Mouse (Mus musculus) left cerebral cortex, adult 2 months (tissue): ENCODE data around the gene Acaa1a. TPM values are rescaled to one million over a fixed set of nuclear protein-coding genes. Genes with fewer than 3 reads are reported as not detected.

ENCODE experiments used
- DNase-seq, 2 experiments: peaks; one replicate each; pipeline ENCODE4 v3.0.0; 2021 to 2022; ENCODE audit warnings: low spot score in 2 of 2, mixed read lengths in 1 of 2; ENCODE audit errors: extremely low spot score in 1 of 2
- H3K27ac ChIP-seq: fragments of 200-600 bp; 2 replicates; pipeline ENCODE4 v1.8.1; 2022
- H3K4me3 ChIP-seq: fragments of 200-600 bp; 2 replicates; pipeline ENCODE4 v1.8.1; 2022
- CTCF ChIP-seq: fragments of 200-600 bp; IDR thresholded peaks from 2 replicates; pipeline ENCODE4 v1.8.1; 2022; ENCODE audit warnings: antibody characterized with exemption, mild to moderate bottlenecking, moderate library complexity
- intact Hi-C: fragments of 180-260 bp; cut with DNase I; formaldehyde crosslinking; loops from one replicate; pipeline ENCODE4 v1.15.1; 2025
- total RNA-seq, 2 experiments: library from RNA; stranded (reverse); gene quantifications; 2 replicates each; pipeline ENCODE4 v1.2.3; 2021

The Acaa1a gene
- total RNA-seq, 2 experiments from 2014 or later = 69.9 to 73.6 TPM

DNA sequence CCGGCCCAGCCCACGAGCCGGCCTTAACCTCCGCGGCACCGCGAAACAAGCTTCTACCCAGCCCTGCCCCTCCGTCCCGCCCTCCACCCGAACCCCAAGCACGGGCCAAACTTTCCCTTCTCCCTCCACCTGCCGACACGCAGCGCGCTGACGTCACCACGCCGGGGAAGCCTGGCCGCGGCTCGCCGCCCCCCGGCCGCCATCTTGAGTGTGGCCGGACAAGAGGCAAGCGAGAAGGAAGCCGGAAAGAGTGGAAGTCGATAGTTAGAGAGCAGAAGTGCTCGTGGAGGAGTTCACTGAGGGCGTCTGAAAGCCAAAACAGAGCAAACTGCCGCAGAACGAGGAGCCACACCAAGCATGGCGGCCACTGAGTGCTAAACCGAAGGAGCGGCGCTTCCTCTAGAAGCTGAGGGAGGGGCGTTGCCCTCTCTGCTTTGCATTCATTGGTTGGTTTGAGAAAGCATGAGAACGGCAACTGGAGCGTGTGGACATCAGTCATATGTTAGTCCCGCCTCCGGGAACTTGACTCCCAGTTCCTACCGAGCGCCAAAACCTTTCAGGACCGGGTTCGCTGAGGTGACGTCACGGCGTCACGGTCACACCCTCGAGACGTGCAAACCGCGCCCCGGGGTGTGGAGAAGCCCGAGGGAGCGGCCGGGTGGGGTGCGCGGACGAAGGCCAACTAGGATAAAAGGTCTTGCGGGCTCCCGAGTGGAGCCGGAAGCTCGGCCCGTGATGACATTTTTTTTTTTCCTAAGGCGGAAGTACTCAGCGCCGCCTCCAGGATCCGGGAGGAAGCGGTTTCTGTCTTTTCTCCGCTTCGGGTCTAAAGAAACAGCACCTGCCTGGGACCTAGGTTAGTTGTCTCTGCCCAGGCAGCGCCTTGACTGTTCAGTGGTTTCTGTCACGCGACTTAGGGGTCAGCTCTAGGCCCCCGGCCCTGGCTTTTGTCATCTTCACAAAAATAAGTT lies 16.9 kb upstream of the Acaa1a start, which contains the start of gene Oxsr1:
TSS of gene Oxsr1 (minus strand) at position 139 of the 971 bp plus-strand sequence.
- intact Hi-C loops = loop anchor here (1.0 to 10.0 kb wide), 4 partner anchors 18 to 572 kb away; partner anchors contain the start of genes Ctdspl, Dlec1 and Wdr48
- DNase-seq = peak; percentile 98 to 99
- H3K4me3 ChIP-seq = peak within 1 kb of the TSS; percentile 90
- peak; percentile 58 for TF ChIP-seq CTCF
- H3K27ac ChIP-seq = peak within 1 kb of the TSS; percentile 98

- Histone ChIP-seq H3K4me3 (peak overlapping the region; percentile 90), H3K27ac (peak overlapping the region; percentile 98)
- no peak; the same call in 1 of the 2 replicates for TF ChIP-seq CTCF
- intact Hi-C loops = loop anchor here (10.0 kb wide), 3 partner anchors 218 to 572 kb away; partner anchors contain the start of genes Ctdspl, Dlec1 and Wdr48
- no peak for DNase-seq
Measured at GRCm38 (mm10) chr9:119323260-119323645, 16.2 kb upstream of the Acaa1a start.

- no peak for TF ChIP-seq CTCF
- no peak overlapping the region for H3K4me3 ChIP-seq
- no peak for DNase-seq
- intact Hi-C loops = loop anchor here (10.0 kb wide), 3 partner anchors 219 to 571 kb away; partner anchors contain the start of genes Ctdspl, Dlec1 and Wdr48
- H3K27ac ChIP-seq = no peak overlapping the region
Measured at GRCm38 (mm10) chr9:119324130-119324529, 15.3 kb upstream of the Acaa1a start.

DNA sequence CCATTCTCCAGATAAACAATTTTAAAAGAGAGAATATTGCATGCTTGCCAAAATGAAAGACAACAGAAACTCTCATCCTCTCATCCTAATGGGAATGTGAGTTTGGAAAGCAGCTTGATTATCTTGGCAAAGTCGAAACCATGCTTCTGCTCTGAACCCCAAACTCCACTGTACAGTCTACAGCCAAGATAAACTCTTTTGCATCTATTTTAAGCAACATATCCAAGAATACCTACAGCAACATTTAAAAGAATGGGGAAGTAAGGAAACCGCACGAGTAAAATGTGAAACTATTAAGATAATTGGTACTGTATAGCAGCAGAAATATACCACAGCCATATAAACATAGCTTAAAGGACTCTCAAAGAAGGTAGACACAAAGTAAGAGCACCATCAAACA lies 11.0 kb upstream of the Acaa1a start:
- H3K4me3 ChIP-seq = no peak overlapping the region
- no peak overlapping the region for H3K27ac ChIP-seq
- DNase-seq = no peak
- intact Hi-C loops = loop anchor here (10.0 kb wide), 3 partner anchors 224 to 566 kb away; partner anchors contain the start of genes Ctdspl, Dlec1 and Wdr48
- no peak for TF ChIP-seq CTCF

GRCm38 (mm10) chr9:119330186-119330963 lies 9.1 kb upstream of the Acaa1a start:
- DNase-seq = no peak
- Histone ChIP-seq H3K4me3 (no peak overlapping the region), H3K27ac (no peak overlapping the region)
- intact Hi-C loops = no loop called here
- no peak for TF ChIP-seq CTCF

DNA sequence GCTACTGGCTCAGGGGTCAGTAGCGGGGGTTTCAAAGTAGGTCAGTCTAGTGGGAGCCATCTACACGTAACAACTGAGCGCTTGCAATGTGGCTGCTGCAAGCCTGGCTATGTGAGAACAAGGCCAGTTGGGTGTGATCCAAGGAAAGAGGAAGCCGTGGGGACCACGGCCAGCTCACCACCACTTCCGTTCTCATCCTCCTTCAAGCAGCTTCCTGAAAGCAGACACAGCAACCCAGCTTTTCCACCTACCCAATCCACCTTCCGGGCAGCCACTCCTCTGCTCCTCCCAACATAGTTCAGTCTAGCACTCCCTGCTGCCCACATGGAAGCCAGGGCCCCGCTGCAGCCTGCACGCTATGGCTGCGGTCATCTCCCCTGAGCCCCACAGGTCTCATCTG lies 5.2 kb upstream of the Acaa1a start:
- H3K4me3 ChIP-seq = no peak overlapping the region
- H3K27ac ChIP-seq = peak overlapping the region; percentile 63
- TF ChIP-seq CTCF = no peak
- DNase-seq = peak in 1 of 2 experiments; percentile 44
- intact Hi-C loops = no loop called here

DNA sequence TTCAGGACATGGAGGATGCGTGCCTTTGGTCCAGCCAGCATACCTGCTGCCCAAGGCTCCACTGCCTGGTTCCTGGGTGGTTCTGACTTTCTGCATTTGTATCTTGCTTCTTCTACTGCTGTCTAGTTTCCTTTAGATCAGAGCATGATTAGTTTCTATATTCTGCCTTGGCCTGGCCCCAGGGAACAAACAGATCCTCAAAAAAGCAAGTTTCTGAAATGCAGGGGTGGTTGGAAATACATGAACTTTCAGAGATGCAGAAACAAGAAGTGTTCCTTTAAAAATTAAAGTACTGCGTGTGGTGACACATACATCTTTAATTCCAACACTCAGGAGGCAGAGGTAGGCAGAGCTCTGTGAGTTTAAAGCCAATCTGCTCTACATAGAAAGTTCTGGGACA lies 4.6 kb upstream of the Acaa1a start:
- Histone ChIP-seq H3K27ac (peak overlapping the region; percentile 63), H3K4me3 (no peak overlapping the region)
- intact Hi-C loops = no loop called here
- DNase-seq = no peak
- no peak for TF ChIP-seq CTCF

DNA sequence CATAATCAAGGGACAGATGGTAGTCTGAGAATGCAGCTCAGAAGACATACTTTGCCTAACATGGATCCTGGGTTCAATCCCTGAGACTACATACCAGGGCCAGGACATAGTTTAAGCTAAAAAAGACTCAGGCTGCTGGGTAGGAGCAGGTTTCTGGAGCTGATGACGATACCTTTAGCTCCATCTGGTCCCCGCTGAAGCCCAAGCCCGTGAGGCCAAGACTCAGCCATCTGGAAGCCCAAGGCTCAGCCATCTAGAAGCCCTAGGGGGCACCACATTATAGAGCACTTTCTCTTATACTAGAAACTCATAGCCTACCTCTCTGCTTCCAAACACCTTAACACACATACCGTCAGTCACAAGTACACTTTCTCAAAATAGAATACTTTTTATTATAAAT lies 3.9 kb upstream of the Acaa1a start:
- no peak overlapping the region for H3K4me3 ChIP-seq
- TF ChIP-seq CTCF = no peak
- no peak for DNase-seq
- intact Hi-C loops = no loop called here
- H3K27ac ChIP-seq = no peak overlapping the region

- intact Hi-C loops = no loop called here
- no peak for TF ChIP-seq CTCF
Measured at GRCm38 (mm10) chr9:119337842-119338241, 1.6 kb upstream of the Acaa1a start.

DNA sequence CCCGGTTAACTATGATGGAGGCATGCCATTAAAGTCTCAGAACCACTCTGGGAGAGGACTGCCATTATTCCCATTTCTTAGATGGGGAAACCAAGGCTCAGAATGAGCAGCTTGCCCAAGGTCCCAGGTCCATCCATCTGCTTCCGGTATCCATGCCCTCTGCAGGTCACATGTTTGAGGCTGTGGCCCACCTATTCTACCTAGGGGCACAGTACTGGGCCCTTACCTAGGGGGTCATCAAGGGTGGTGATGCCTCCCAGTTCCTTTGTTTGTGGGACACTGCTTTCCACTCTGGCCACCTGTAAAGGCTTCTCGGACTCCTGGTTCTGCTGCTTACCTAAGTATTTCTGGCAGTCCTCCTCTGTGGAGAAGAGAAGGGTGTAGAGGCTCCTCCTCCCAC lies 1.1 kb upstream of the Acaa1a start:
- no peak for TF ChIP-seq CTCF
- H3K27ac ChIP-seq = no peak overlapping the region
- intact Hi-C loops = no loop called here
- H3K4me3 ChIP-seq = no peak overlapping the region
- no peak for DNase-seq

More at GRCm38 (mm10) chr9:119337842-119338241, 1.6 kb upstream of the Acaa1a start:
- Histone ChIP-seq H3K27ac (no peak overlapping the region), H3K4me3 (no peak overlapping the region)
- no peak for DNase-seq

- DNase-seq = no peak
- intact Hi-C loops = no loop called here
- TF ChIP-seq CTCF = no peak
- H3K4me3 ChIP-seq = peak overlapping the region; percentile 79
- H3K27ac ChIP-seq = no peak overlapping the region
Measured at GRCm38 (mm10) chr9:119339106-119339505, 370 bp upstream of the Acaa1a start.
